Mouse (Mus musculus): ENCODE data around the gene Ermp1.
A peak's percentile ranks its signal among the peaks of the same experiment; 100 is the strongest.

Ermp1 gene

DNA sequence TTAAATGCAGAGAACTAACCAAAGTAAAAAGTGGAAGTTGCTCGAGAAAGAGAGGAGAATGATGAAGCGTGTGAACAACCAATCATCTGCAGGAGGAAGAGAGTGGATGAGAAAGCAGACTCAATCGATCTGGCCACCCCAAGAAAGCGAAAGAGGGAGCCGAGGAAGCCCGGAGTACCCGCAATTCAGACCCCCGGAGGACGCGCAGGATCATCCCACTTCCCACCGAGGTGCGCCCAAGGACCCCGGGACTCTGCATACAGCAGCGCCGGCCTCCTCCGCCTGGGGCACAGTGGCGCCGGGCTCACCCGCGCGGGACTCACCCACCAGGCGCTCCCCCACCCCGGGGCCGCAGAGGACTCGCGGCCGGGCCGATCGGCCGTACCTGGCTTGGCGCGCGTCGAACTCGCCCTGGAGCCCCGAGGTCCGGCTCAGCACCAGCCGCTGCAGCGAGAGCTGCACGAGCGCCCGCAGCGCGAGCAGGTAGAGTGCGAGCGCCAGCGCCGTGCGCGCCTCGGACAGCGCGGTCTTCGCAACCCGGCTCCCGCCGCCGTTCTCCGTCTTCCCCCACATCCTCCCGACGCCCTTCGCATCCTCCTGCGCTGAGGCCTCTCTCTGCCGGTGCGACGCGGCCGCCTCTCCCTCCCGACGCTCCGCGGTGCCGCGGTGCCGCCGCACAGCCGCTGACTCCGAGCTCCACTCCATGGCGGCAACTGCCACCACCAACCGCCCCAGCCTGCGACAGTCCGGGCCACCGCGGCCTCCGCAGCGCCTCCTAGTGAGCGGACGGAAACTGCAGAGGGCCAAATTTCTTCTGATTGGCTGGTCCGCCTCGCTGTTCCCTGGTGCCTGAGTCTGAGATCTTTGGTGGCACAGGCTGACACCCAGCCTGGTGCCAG lies at the start of gene Ermp1:
Ermp1 (minus strand) TSS at position 765 of the 899 bp plus-strand sequence.
- peak; percentile 95 for DNase-seq

- peak; percentile 55 to 67 for DNase-seq
Observed at GRCm38 (mm10) chr19:29697245-29697874, 49.1 kb upstream of the Ermp1 start, which contains the start of gene Mlana. Gene Mlana (plus strand): TSS chr19:29697824.

- no peak for DNase-seq
Observed at GRCm38 (mm10) chr19:29696840-29697239, 48.6 kb upstream of the Ermp1 start.

DNA sequence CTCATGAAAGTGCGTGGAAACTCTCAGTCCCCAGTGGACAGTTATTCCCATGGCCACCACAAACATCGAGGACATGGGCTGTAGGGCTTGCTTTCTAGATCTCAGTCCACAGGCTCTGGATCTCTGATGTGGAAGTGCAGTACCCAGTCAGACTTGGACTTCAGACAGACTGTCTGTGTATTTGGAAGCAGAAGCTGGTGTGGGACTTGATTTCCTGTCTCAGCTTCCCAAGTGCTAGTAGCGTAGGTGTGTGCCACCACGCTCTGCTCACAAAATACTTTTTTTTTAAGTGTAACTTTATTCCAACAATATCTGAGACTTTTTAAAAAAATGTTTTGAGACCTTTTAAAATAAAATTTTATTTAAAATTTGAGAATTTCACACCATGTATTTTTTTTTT lies 48.1 kb upstream of the Ermp1 start:
- DNase-seq, result no peak

DNA sequence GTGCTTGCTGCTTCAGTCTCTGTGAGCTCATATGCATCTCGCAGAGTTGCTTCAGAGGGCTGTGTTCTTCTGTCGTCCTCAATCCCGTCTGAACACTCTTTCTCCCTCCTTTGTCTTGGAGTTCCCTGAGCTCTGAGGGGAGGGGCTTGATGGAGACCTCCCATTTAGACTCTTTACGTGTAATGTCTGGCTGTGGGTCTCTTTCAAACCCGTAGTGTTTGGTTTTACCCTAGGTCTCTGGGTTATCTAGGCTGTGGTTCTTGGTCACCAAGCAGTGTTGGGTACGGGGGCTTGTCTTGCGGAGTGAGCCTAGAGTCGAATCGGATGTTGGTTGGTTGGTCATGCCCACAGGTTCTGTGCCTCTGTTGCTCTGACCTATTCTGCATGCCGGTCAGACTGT lies 46.9 kb upstream of the Ermp1 start:
- DNase-seq, result no peak

DNA sequence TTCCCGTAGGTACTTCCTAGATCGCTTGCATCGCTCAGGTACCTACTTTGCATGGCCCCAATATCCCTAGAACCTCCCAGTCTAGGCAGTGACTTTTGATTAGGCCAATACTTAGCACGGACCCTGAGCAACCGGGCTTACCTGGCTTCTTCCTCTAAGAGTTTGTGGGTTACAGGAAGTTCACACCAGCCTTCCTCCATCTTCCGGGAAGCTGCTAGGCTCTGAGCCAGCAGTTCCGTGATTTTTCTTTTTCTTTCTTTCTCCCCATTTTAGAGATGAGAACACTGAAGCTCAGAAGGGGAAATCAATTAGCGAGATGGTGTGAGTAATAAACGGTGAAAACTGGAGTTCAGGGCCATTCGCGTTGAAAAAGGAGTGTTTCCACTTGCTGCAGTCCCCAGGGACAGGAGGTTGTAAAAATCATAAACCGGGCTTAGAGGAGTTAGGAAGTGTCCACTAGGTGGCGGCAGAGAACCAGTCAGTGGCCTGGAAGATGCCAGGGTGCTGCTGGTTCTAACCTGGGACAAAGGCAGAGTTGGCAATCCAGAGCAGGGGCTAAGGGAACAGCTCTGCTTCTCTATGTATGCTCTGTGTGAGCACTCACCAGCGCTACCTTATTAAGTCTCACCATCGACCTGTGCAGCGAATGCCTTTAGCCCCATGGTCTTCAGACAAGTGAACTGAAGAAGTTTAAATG lies 35.8 kb upstream of the Ermp1 start:
- peak; percentile 67 to 68 for DNase-seq

GRCm38 (mm10) chr19:29680182-29681152 lies 32.3 kb upstream of the Ermp1 start:
- DNase-seq, result no peak

DNA sequence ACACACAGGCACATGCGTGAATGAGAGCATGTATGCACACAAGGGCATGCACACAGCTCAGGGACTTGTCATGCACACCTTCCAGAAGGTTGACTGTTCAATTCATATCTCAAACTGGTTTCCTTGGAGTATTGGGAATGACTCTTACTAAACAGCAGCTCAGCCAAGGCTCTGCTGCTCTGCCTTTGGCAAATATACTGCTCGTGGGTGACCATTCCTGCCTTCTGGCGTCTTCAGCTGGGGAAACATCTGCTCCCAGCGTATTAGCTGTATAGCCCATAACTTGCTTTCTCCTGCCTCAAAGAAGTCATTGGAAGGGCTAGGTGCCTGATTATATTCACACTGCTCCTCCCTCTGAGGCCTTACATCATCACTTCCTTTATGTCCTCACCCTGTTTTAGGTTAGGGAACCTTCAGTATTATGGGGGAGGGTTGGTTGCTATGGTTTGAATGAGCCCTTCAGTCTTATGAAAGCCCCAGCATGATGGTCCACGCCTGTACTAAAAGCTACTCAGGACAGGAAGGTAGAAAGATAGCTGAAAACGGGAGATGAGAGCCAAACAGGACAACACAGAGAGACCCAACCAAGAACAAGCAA lies 30.1 kb upstream of the Ermp1 start:
- no peak for DNase-seq

- peak in 1 of 2 experiments; percentile 34 for DNase-seq
Observed at GRCm38 (mm10) chr19:29676479-29677193, 28.4 kb upstream of the Ermp1 start.

DNA sequence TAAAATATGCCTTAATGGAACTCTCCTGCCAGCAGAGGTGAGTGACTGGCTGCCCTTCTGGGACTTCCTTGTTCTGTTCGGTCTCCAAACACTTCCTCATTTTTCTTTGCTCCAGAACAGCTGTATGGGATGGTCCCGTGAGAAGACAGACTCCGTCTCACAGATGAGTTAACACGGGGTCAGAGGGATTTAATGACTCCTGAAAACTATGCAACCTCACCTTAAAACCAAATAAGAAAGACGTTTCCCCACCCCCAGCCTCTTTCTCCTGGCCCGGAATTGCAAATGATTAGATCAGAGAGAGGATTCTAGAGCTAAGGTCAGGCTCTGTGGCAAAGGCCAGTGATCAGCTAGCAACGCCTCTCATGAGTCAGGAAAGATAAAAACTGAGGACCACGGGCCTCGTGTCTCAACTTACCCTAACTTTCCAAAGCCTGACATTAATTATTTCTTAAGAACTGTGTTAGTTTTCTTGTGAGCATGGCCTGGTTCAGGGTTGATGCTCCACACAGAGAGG lies 27.4 kb upstream of the Ermp1 start:
- no peak for DNase-seq

- no peak for DNase-seq
Observed at GRCm38 (mm10) chr19:29674946-29675345, 26.7 kb upstream of the Ermp1 start.

- DNase-seq, result no peak
Observed at GRCm38 (mm10) chr19:29672660-29673059, 24.4 kb upstream of the Ermp1 start.

- DNase-seq, result no peak
Observed at GRCm38 (mm10) chr19:29671160-29671559, 22.9 kb upstream of the Ermp1 start.

DNA sequence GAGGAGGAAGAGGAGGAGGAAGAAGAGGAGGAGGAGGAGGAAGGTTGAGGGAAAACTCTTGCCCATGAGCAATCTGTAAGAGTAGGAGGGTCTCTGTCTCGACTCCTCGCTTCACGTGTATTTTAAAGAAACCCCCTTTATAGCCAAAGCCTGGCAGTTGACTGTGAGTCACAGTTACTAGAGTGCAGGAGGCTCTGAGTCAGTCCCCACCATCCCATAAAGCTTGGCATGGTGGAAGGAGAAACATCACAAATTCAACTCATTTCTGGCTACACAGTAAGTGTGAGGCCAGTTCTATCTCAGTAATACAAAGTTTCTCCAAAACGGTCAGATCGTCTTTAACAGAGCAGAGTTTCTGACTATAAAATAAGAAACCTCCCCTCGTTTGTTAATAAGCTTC lies 22.0 kb upstream of the Ermp1 start:
- no peak for DNase-seq

- no peak for DNase-seq
Observed at GRCm38 (mm10) chr19:29668135-29668534, 19.9 kb upstream of the Ermp1 start.

DNA sequence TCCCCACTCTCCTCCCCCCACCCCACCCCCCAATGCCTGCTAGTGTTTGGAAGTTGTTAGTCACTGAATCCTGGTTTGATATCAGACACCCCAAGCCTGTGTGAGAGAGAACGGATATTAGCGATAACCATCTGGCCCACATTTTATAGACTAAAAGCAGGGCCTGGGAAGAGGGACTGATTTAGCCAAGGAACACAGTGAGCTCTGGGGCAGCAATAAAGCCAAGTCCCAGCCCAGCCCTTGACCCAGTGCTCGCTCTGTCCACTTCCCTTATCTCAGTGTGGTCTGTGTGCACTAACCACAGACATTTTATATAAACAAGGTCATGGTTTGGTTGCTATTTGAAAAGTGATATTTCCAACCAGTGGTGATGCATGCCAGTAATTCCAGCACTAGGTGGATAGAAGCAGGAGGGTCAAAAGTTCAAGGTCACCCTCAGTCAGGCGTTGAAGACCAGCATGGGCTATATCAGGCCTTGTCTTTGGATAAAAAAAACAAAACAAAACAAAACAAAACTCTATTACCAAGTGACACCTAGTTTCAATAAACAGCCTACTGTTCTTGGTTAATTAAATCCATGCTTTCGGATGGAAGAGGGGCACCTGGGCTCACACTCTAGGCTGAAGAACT lies 18.9 kb upstream of the Ermp1 start:
- peak; percentile 23 to 49 for DNase-seq

- no peak for DNase-seq
Observed at GRCm38 (mm10) chr19:29666164-29666563, 17.9 kb upstream of the Ermp1 start.

DNA sequence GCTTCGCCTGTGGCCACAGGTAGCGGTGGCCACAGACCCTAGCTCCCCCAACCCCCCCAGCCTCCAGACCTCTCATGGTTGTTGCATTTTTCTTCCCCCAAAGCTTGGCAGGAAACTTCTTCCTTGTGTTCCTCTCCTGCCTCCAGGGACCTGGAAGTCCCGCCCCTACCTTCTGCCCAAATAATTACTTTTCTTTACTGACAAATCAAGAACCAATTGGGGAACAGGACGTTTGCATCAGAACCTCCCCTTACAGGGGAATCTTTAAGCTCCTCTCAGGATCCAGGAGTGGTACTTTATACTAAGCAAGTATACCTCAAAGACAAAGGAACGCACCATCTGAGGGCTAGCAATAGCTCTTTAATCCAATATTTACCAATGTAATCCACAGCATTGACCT lies 16.7 kb upstream of the Ermp1 start:
- no peak for DNase-seq

DNA sequence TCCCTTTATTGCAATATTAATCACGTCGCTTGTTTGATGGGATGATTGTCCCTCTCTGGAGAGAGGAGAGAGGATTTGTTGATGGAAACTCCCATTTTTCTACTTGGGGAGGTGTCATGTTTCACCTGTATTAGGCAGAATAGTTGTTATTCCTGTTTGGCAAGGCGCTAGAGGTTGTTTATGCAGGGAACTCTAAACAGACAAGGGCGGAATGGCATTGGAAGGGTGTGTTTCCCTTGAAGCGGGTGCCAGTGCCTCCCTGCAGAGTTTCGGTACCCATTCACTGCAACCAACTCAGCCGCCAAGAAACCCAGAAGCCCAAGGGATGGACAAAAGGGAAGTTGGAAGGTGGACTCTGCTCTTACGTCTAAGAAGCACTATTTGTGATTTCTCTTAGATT lies 15.6 kb upstream of the Ermp1 start:
- DNase-seq, result no peak

DNA sequence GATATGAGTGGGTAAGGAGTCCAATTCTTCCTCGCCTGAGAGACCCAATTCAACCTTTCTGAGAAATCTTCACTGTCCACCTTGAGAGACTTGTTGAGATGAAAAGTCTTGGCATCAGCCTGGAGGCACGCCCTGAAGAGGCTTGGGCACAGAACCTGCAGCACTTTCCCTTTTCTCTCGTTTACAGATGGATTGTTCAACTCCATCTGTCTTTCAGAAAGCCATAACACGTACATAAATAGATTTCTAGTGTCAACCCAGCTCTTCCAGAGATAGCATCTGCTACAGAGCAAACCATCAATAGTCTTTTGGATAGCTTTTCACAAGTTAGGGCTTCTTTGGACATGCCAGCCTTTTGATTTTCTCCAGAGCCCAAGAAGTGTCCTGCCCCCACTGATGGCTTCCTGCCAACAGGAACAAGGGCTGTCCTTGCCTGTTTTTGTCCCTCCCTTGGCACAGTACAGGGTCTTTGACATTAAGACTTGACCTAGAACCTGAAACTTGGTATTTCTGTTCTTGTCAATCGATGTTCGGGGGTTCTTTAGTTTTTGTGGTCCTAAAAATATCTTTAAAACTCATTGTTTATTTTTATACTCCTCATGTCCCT lies 13.9 kb upstream of the Ermp1 start:
- no peak for DNase-seq
